Mouse (Mus musculus) liver, adult 2 months (tissue): ENCODE measurements around the gene Ap2s1. TPM values are rescaled to one million over a fixed set of nuclear protein-coding genes. Genes with fewer than 3 reads are reported as not detected.

Source experiments
- DNase-seq: peaks from one replicate; pipeline ENCODE4 v3.0.0-alpha.2; 2011; ENCODE audit warnings: low read depth, low spot score; ENCODE audit errors: extremely low read depth
- H3K27ac ChIP-seq: fragments of 200-500 bp; replicated peaks from 2 replicates; pipeline ENCODE4 v1.5.1; 2012; ENCODE audit warnings: low read depth, mild to moderate bottlenecking, control low read depth, inconsistent platforms, low read length; ENCODE audit not compliant: insufficient read depth
- H3K27me3 ChIP-seq: fragments of 200-500 bp; 2 replicates; pipeline ENCODE4 v1.6.1; 2012; ENCODE audit warnings: mild to moderate bottlenecking, moderate library complexity, low read length, inconsistent platforms; ENCODE audit not compliant: control insufficient read depth, insufficient read depth
- H3K36me3 ChIP-seq: fragments of 200-500 bp; 2 replicates; pipeline ENCODE4 v1.6.1; 2012; ENCODE audit warnings: low read length, inconsistent platforms; ENCODE audit not compliant: control insufficient read depth, insufficient read depth
- H3K4me1 ChIP-seq: fragments of 200-500 bp; 2 replicates; pipeline ENCODE4 v1.6.1; 2011; ENCODE audit warnings: low read length; ENCODE audit not compliant: control insufficient read depth, insufficient read depth
- H3K4me3 ChIP-seq: fragments of 200-500 bp; 2 replicates; pipeline ENCODE4 v1.5.1; 2011; ENCODE audit warnings: low read depth, mild to moderate bottlenecking, control low read depth, low read length, moderate library complexity; ENCODE audit not compliant: insufficient read depth
- H3K79me2 ChIP-seq: fragments of 200-500 bp; 2 replicates; pipeline ENCODE4 v1.6.1; 2012; ENCODE audit warnings: inconsistent platforms, mild to moderate bottlenecking, low read length, moderate library complexity; ENCODE audit not compliant: control insufficient read depth, insufficient read depth
- H3K9ac ChIP-seq: fragments of 200-500 bp; 2 replicates; pipeline ENCODE4 v1.6.1; 2012; ENCODE audit warnings: low read depth, mild to moderate bottlenecking, control low read depth, inconsistent platforms, low read length
- CTCF ChIP-seq: fragments of 200-500 bp; IDR thresholded peaks from 2 replicates; pipeline ENCODE4 v1.5.1; 2011; ENCODE audit warnings: low read depth, low read length, control low read depth
- POLR2A ChIP-seq: fragments of 200-500 bp; IDR thresholded peaks from 2 replicates; pipeline ENCODE4 v1.6.1; 2011; ENCODE audit warnings: low read length, control low read depth; ENCODE audit not compliant: insufficient read depth; ENCODE audit errors: extremely low read depth
- WGBS: fragments of 180-500 bp; shearing (Covaris S2); methylation state at CpG from one replicate; pipeline ENCODE4 v1.1.7; 2018; 5-methylcytosine and 5-hydroxymethylcytosine counted together
- polyA plus RNA-seq: library from polyadenylated mRNA; depleted of rRNA; stranded (reverse); fragments of >200 nt; gene quantifications from 2 replicates; pipeline ENCODE4 v1.2.3, GENCODE M21; 2012
- total RNA-seq: library from RNA; depleted of rRNA; stranded (reverse); fragments of >200 nt; gene quantifications from 2 replicates; pipeline ENCODE4 v1.2.3, GENCODE M21; 2014

The Ap2s1 gene
- total and polyA plus RNA-seq, 2 experiments: 116 to 171 TPM

GRCm38 (mm10) chr7:16745373-16745772 lies 7.2 kb downstream of the Ap2s1 start:
- Histone ChIP-seq H3K4me3 (no peak overlapping the region), H3K27me3 (no peaks in the 10 kb centered on the region), H3K79me2 (peaks cover 5% of the 10 kb centered on the region; the same call in 1 of the 2 replicates), H3K4me1 (no peaks in the 10 kb centered on the region), H3K27ac (no peak overlapping the region), H3K36me3 (peaks cover 10% of the 10 kb centered on the region), H3K9ac (no peak overlapping the region)
- TF ChIP-seq POLR2A: no peak
- no peak for TF ChIP-seq CTCF
- 85% methylated on average over 4 of the region's 4 CpGs for WGBS
- DNase-seq: no peak

- Histone ChIP-seq H3K36me3 (peaks cover 10% of the 10 kb centered on the region), H3K4me1 (no peaks in the 10 kb centered on the region), H3K27me3 (no peaks in the 10 kb centered on the region), H3K79me2 (peaks cover 5% of the 10 kb centered on the region; the same call in 1 of the 2 replicates), H3K4me3 (no peak overlapping the region), H3K27ac (no peak overlapping the region), H3K9ac (no peak overlapping the region)
- WGBS: 63% methylated on average over 3 of the region's 3 CpGs
- DNase-seq: peak; percentile 50
- TF ChIP-seq POLR2A (no peak), CTCF (peak; percentile 39)
These were observed 7.9 kb downstream of the Ap2s1 start for GRCm38 (mm10) chr7:16746093-16746492.

GRCm38 (mm10) chr7:16747656-16748055 lies 9.4 kb downstream of the Ap2s1 start:
- no peaks in the 10 kb centered on the region for H3K27me3 ChIP-seq
- H3K27ac ChIP-seq: no peak overlapping the region
- H3K4me3 ChIP-seq: no peak overlapping the region
- H3K4me1 ChIP-seq: no peaks in the 10 kb centered on the region
- DNase-seq: no peak
- H3K36me3 ChIP-seq: peaks cover 10% of the 10 kb centered on the region
- no peak overlapping the region for H3K9ac ChIP-seq
- H3K79me2 ChIP-seq: no peaks in the 10 kb centered on the region
- TF ChIP-seq POLR2A: no peak
- TF ChIP-seq CTCF: no peak
- 89% methylated on average over 6 of the region's 6 CpGs for WGBS

- TF ChIP-seq CTCF (no peak), POLR2A (no peak)
- Histone ChIP-seq H3K79me2 (no peaks in the 10 kb centered on the region), H3K27me3 (no peaks in the 10 kb centered on the region), H3K4me1 (no peaks in the 10 kb centered on the region), H3K27ac (no peak overlapping the region), H3K36me3 (peaks cover 8% of the 10 kb centered on the region), H3K4me3 (no peak overlapping the region), H3K9ac (no peak overlapping the region)
- WGBS: 77% methylated on average over 12 of the region's 12 CpGs
- DNase-seq: no peak
These were observed 13.8 kb downstream of the Ap2s1 start for GRCm38 (mm10) chr7:16752016-16752415.

GRCm38 (mm10) chr7:16755362-16756017 lies 17.3 kb downstream of the Ap2s1 start:
- 45% methylated on average over 17 of the region's 17 CpGs for WGBS
- no peaks in the 10 kb centered on the region for H3K27me3 ChIP-seq
- H3K79me2 ChIP-seq: no peaks in the 10 kb centered on the region
- no peaks in the 10 kb centered on the region for H3K36me3 ChIP-seq
- no peak overlapping the region for H3K27ac ChIP-seq
- H3K9ac ChIP-seq: no peak overlapping the region
- no peak for DNase-seq
- no peak for TF ChIP-seq POLR2A
- no peak for TF ChIP-seq CTCF
- H3K4me1 ChIP-seq: no peaks in the 10 kb centered on the region
- no peak overlapping the region for H3K4me3 ChIP-seq

GRCm38 (mm10) chr7:16758872-16759574 lies 20.8 kb downstream of the Ap2s1 start:
- no peak overlapping the region for H3K9ac ChIP-seq
- H3K4me1 ChIP-seq: no peaks in the 10 kb centered on the region
- no peaks in the 10 kb centered on the region for H3K27me3 ChIP-seq
- WGBS: 85% methylated on average over 11 of the region's 11 CpGs
- H3K79me2 ChIP-seq: no peaks in the 10 kb centered on the region
- no peak overlapping the region for H3K4me3 ChIP-seq
- no peak for DNase-seq
- H3K36me3 ChIP-seq: no peaks in the 10 kb centered on the region
- H3K27ac ChIP-seq: no peak overlapping the region
- TF ChIP-seq CTCF (no peak), POLR2A (no peak)
